Mouse (Mus musculus): ENCODE results near the gene Sorcs2.
A peak's percentile ranks its signal among the peaks of the same experiment; 100 is the strongest.

Gene Sorcs2

GRCm38 (mm10) chr5:36191285-36191684 is 206.7 kb downstream of the Sorcs2 start:
- DNase-seq (ENCODE audit: extremely low read depth, insufficient read length, low spot score) = no peak

GRCm38 (mm10) chr5:36188310-36188709 is 209.6 kb downstream of the Sorcs2 start:
- peak; percentile 76 for DNase-seq (ENCODE audit: extremely low read depth, insufficient read length, low spot score)

- no peak for DNase-seq (ENCODE audit: extremely low read depth, insufficient read length, low spot score)
Observed at GRCm38 (mm10) chr5:36186294-36187053, 211.5 kb downstream of the Sorcs2 start.

- DNase-seq (ENCODE audit: extremely low read depth, insufficient read length, low spot score) = no peak
Observed at GRCm38 (mm10) chr5:36182326-36182725, 215.6 kb downstream of the Sorcs2 start.

GRCm38 (mm10) chr5:36179708-36180107 is 218.2 kb downstream of the Sorcs2 start:
- DNase-seq (ENCODE audit: extremely low read depth, insufficient read length, low spot score) = no peak

- DNase-seq (ENCODE audit: extremely low read depth, insufficient read length, low spot score) = no peak
Observed at GRCm38 (mm10) chr5:36178785-36179184, 219.2 kb downstream of the Sorcs2 start.

GRCm38 (mm10) chr5:36178215-36178614 is 219.7 kb downstream of the Sorcs2 start:
- DNase-seq (ENCODE audit: extremely low read depth, insufficient read length, low spot score) = no peak

GRCm38 (mm10) chr5:36176873-36177272 is 221.1 kb downstream of the Sorcs2 start:
- no peak for DNase-seq (ENCODE audit: extremely low read depth, insufficient read length, low spot score)

GRCm38 (mm10) chr5:36176409-36176808 is 221.5 kb downstream of the Sorcs2 start:
- peak; percentile 13 for DNase-seq (ENCODE audit: extremely low read depth, insufficient read length, low spot score)

- DNase-seq (ENCODE audit: extremely low read depth, insufficient read length, low spot score) = no peak
Observed at GRCm38 (mm10) chr5:36174569-36175115, 223.3 kb downstream of the Sorcs2 start.

- DNase-seq (ENCODE audit: extremely low read depth, insufficient read length, low spot score) = no peak
Observed at GRCm38 (mm10) chr5:36168963-36169650, 228.8 kb downstream of the Sorcs2 start.

- DNase-seq (ENCODE audit: extremely low read depth, insufficient read length, low spot score) = no peak
Observed at GRCm38 (mm10) chr5:36166346-36167013, 231.5 kb downstream of the Sorcs2 start.

GRCm38 (mm10) chr5:36165424-36166302 is 232.3 kb downstream of the Sorcs2 start:
- peak; percentile 76 for DNase-seq (ENCODE audit: extremely low read depth, insufficient read length, low spot score)

- no peak for DNase-seq (ENCODE audit: extremely low read depth, insufficient read length, low spot score)
Observed at GRCm38 (mm10) chr5:36154879-36155485, 243.0 kb downstream of the Sorcs2 start.

- DNase-seq (ENCODE audit: extremely low read depth, insufficient read length, low spot score) = no peak
Observed at GRCm38 (mm10) chr5:36153261-36153660, 244.7 kb downstream of the Sorcs2 start.

- no peak for DNase-seq (ENCODE audit: extremely low read depth, insufficient read length, low spot score)
Observed at GRCm38 (mm10) chr5:36151086-36151485, 246.9 kb downstream of the Sorcs2 start.

- DNase-seq (ENCODE audit: extremely low read depth, insufficient read length, low spot score) = no peak
Observed at GRCm38 (mm10) chr5:36149098-36149497, 248.8 kb downstream of the Sorcs2 start.

- no peak for DNase-seq (ENCODE audit: extremely low read depth, insufficient read length, low spot score)
Observed at GRCm38 (mm10) chr5:36146589-36146988, 251.3 kb downstream of the Sorcs2 start.

- DNase-seq (ENCODE audit: extremely low read depth, insufficient read length, low spot score) = no peak
Observed at GRCm38 (mm10) chr5:36144560-36144959, 253.4 kb downstream of the Sorcs2 start.
